Mouse (Mus musculus) ES-E14 (cell line): ENCODE measurements around the gene Pck2.

Source experiments
- HCFC1 ChIP-seq: IDR thresholded peaks from 2 replicates; pipeline ENCODE4 v1.6.1; 2012; ENCODE audit warnings: low read length, inconsistent platforms, borderline replicate concordance; ENCODE audit not compliant: insufficient read depth
- MAFK ChIP-seq: IDR thresholded peaks from 2 replicates; pipeline ENCODE4 v1.6.1; 2014; ENCODE audit warnings: mild to moderate bottlenecking, low read depth, low read length, inconsistent platforms; ENCODE audit not compliant: insufficient read depth

DNA sequence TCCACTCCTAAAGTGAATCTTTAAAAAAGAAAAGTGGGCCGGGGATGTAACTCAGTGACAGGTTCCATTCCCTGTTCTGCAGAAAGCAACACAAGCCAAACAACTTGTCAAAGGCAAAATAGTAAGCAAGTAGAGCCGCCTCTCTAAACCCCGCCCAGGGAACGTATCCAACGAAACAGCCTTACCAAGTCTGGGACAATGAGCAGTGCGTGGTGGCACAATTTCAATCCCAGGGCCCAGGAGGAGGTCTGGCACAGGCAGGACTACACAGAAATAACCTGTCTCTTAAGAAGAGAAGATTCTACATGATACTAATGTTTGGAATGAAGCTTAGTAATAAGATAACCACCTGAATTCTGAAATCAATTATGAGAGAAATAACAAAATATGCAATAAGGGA, 10.1 kb downstream of the Pck2 start:
- TF ChIP-seq MAFK = no peak
- no peak for TF ChIP-seq HCFC1
